Mouse (Mus musculus) lung, adult 2 months (tissue): ENCODE data around the gene Il1r1.

Experiments
- CTCF ChIP-seq: fragments of 200-500 bp; IDR thresholded peaks from 2 replicates; pipeline ENCODE4 v1.5.1; 2011; ENCODE audit warnings: mild to moderate bottlenecking, low read length, control low read depth; ENCODE audit not compliant: insufficient read depth
- POLR2A ChIP-seq: fragments of 200-500 bp; IDR thresholded peaks from 2 replicates; pipeline ENCODE4 v1.6.1; 2011; ENCODE audit warnings: low read depth, mild to moderate bottlenecking, control low read depth, low read length, borderline replicate concordance; ENCODE audit errors: extremely low read depth

- TF ChIP-seq POLR2A (no peak), CTCF (no peak)
Observed at GRCm38 (mm10) chr1:40272204-40272603, 47.3 kb downstream of the Il1r1 start.
